Mouse (Mus musculus): ENCODE results near the gene Olfr822. TPM values are rescaled to one million over a fixed set of nuclear protein-coding genes. Genes with fewer than 3 reads are reported as not detected.
"Not testable (repeated sequence)": the region's sequence is repeated elsewhere in the genome, so short reads cannot be mapped to it uniquely, and the experiment has no call there.

Gene Olfr822
- total RNA-seq (2018; cell fraction: chromatin; rRNA removed), result not detected
- total RNA-seq (2018; cell fraction: cytosol; rRNA removed), result not detected
- total RNA-seq (2018; cell fraction: nucleus; rRNA removed), result not detected
- polyA plus RNA-seq (2018), result not detected in 3 replicates

- Histone ChIP-seq H3K27ac (no peak within 1 kb of the TSS), H3K36me3 (ENCODE audit: inconsistent target) (no peaks in the 10 kb centered on the region), H3K79me2 (ENCODE audit: inconsistent target) (no peaks in the 10 kb centered on the region), H3K4me3 (ENCODE audit: inconsistent target) (no peak within 1 kb of the TSS)
These were observed at the start of gene Olfr822 for GRCm38 (mm10) chr10:130070910-130071309. TSS of gene Olfr822 (plus strand) at chr10:130071210.

- no peak within 1 kb of the TSS for H3K27ac ChIP-seq
- H3K36me3 ChIP-seq (ENCODE audit: inconsistent target), result no peaks in the 10 kb centered on the region
- H3K79me2 ChIP-seq (ENCODE audit: inconsistent target), result no peaks in the 10 kb centered on the region
- no peak within 1 kb of the TSS for H3K4me3 ChIP-seq (ENCODE audit: inconsistent target)
These were observed 41.0 kb upstream of the Olfr822 start, which contains the start of gene Olfr821 for GRCm38 (mm10) chr10:130030048-130030447. TSS of gene Olfr821 (plus strand) at chr10:130030348.

GRCm38 (mm10) chr10:130037096-130037495, 33.9 kb upstream of the Olfr822 start:
- Histone ChIP-seq H3K79me2 (ENCODE audit: inconsistent target) (no peaks in the 10 kb centered on the region), H3K36me3 (ENCODE audit: inconsistent target) (no peaks in the 10 kb centered on the region), H3K27ac (no peak overlapping the region), H3K4me3 (ENCODE audit: inconsistent target) (no peak overlapping the region)
- WGBS (ENCODE audit: missing documents), result 74% methylated on average over 6 of the region's 6 CpGs

- WGBS (ENCODE audit: missing documents), result 35% methylated on average over 5 of the region's 5 CpGs
- Histone ChIP-seq H3K36me3 (ENCODE audit: inconsistent target) (no peaks in the 10 kb centered on the region), H3K27ac (no peak overlapping the region), H3K79me2 (ENCODE audit: inconsistent target) (no peaks in the 10 kb centered on the region), H3K4me3 (ENCODE audit: inconsistent target) (no peak overlapping the region)
These were observed 21.9 kb downstream of the Olfr822 start for GRCm38 (mm10) chr10:130092838-130093440.

GRCm38 (mm10) chr10:130096104-130096503, 25.1 kb downstream of the Olfr822 start:
- no peak overlapping the region for H3K4me3 ChIP-seq (ENCODE audit: inconsistent target)
- no peaks in the 10 kb centered on the region for H3K36me3 ChIP-seq (ENCODE audit: inconsistent target)
- H3K27ac ChIP-seq, result no peak overlapping the region
- H3K79me2 ChIP-seq (ENCODE audit: inconsistent target), result no peaks in the 10 kb centered on the region

- H3K4me3 ChIP-seq (ENCODE audit: inconsistent target); H3K79me2 ChIP-seq (ENCODE audit: inconsistent target); H3K27ac ChIP-seq; H3K36me3 ChIP-seq (ENCODE audit: inconsistent target): not testable (repeated sequence)
- WGBS (ENCODE audit: missing documents), result no CpG with 5 or more reads among the region's 1 CpGs
These were observed 44.3 kb downstream of the Olfr822 start, which contains the start of gene Olfr823 for GRCm38 (mm10) chr10:130115283-130115682. TSS of gene Olfr823 (minus strand) at chr10:130115383.

GRCm38 (mm10) chr10:130116045-130116444, 45.0 kb downstream of the Olfr822 start:
- not testable (repeated sequence) for H3K27ac ChIP-seq; H3K4me3 ChIP-seq (ENCODE audit: inconsistent target); H3K36me3 ChIP-seq (ENCODE audit: inconsistent target); H3K79me2 ChIP-seq (ENCODE audit: inconsistent target)
- 68% methylated on average over 3 of the region's 3 CpGs for WGBS (ENCODE audit: missing documents)

Other genes with a start within 250 kb of the Olfr822 start
- not detected in 3 replicates for gene Olfr812, start 225.1 kb upstream of the Olfr822 start, polyA plus RNA-seq (2018)
- not detected in 3 replicates for gene Olfr813, start 215.8 kb upstream of the Olfr822 start, polyA plus RNA-seq (2018)
- gene Olfr814, start 191.4 kb upstream of the Olfr822 start, polyA plus RNA-seq (2018), result not detected in 3 replicates
- gene Olfr815, start 165.3 kb upstream of the Olfr822 start, polyA plus RNA-seq (2018), result not detected in 3 replicates
- not detected in 3 replicates for gene Olfr816, start 155.6 kb upstream of the Olfr822 start, polyA plus RNA-seq (2018)
- not detected in 3 replicates for gene Olfr818, start 122.1 kb upstream of the Olfr822 start, polyA plus RNA-seq (2018)
- not detected in 3 replicates for gene Olfr819, start 103.9 kb upstream of the Olfr822 start, polyA plus RNA-seq (2018)
- gene Olfr247, start 95.1 kb upstream of the Olfr822 start, polyA plus RNA-seq (2018), result not detected in 3 replicates
- gene Gm10310, start 86.1 kb upstream of the Olfr822 start, polyA plus RNA-seq (2018), result not detected in 3 replicates
- gene Olfr820, start 58.6 kb upstream of the Olfr822 start, polyA plus RNA-seq (2018), result not detected in 3 replicates
- gene Olfr821, start 40.9 kb upstream of the Olfr822 start, polyA plus RNA-seq (2018), result not detected in 3 replicates
- not detected in 3 replicates for gene Olfr823, start 44.2 kb downstream of the Olfr822 start, polyA plus RNA-seq (2018)
- not detected in 3 replicates for gene Olfr824, start 58.8 kb downstream of the Olfr822 start, polyA plus RNA-seq (2018)
- gene Olfr825, start 95.6 kb downstream of the Olfr822 start, polyA plus RNA-seq (2018), result not detected in 3 replicates
- not detected in 3 replicates for gene Olfr826, start 113.0 kb downstream of the Olfr822 start, polyA plus RNA-seq (2018)
- gene Olfr827, start 143.2 kb downstream of the Olfr822 start, polyA plus RNA-seq (2018), result not detected in 3 replicates
- gene Neurod4, start 209.0 kb downstream of the Olfr822 start, polyA plus RNA-seq (2018), result not detected in 3 replicates

Data from macrophage (primary cell).